Mouse (Mus musculus) limb, embryonic 12.5 days (tissue): ENCODE results near the gene Defb26. TPM values are rescaled to one million over a fixed set of nuclear protein-coding genes. Genes with fewer than 3 reads are reported as not detected.

Experiments used
- ATAC-seq: fragments of 200-750 bp; cut with Nextera tagmentation; 2 replicates; pipeline ENCODE4 v1.8.0; 2017; ENCODE audit warnings: low read depth, moderate TSS enrichment; ENCODE audit not compliant: insufficient number of reproducible peaks, insufficient read depth, low FRiP score, low TSS enrichment
- H3K27ac ChIP-seq: fragments of 300-500 bp; sonication (generic); 2 replicates; pipeline ENCODE4 v1.5.1; 2016; ENCODE audit warnings: mild to moderate bottlenecking, moderate library complexity
- H3K27me3 ChIP-seq: fragments of 300-500 bp; sonication (generic); 2 replicates; pipeline ENCODE4 v1.6.1; 2016; ENCODE audit warnings: mild to moderate bottlenecking, moderate library complexity
- H3K36me3 ChIP-seq: fragments of 300-500 bp; sonication (generic); 2 replicates; pipeline ENCODE4 v1.6.1; 2016; ENCODE audit warnings: mild to moderate bottlenecking, moderate library complexity
- H3K4me1 ChIP-seq: fragments of 300-500 bp; sonication (generic); replicated peaks from 2 replicates; pipeline ENCODE4 v1.6.1; 2016
- H3K4me2 ChIP-seq: fragments of 300-500 bp; sonication (generic); 2 replicates; pipeline ENCODE4 v1.6.1; 2016; ENCODE audit warnings: mild to moderate bottlenecking, moderate library complexity
- H3K4me3 ChIP-seq: fragments of 300-500 bp; sonication (generic); replicated peaks from 2 replicates; pipeline ENCODE4 v1.5.1; 2016; ENCODE audit warnings: mild to moderate bottlenecking
- H3K9ac ChIP-seq: fragments of 300-500 bp; sonication (generic); replicated peaks from 2 replicates; pipeline ENCODE4 v1.6.1; 2016; ENCODE audit warnings: mild to moderate bottlenecking, moderate library complexity
- H3K9me3 ChIP-seq: fragments of 300-500 bp; sonication (generic); 2 replicates; pipeline ENCODE4 v1.6.1; 2016; ENCODE audit warnings: mild to moderate bottlenecking, moderate library complexity
- WGBS: fragments of 180-500 bp; shearing (Covaris S2); methylation state at CpG from one replicate; pipeline ENCODE4 v1.1.7; 2016; 5-methylcytosine and 5-hydroxymethylcytosine counted together
- polyA plus RNA-seq: library from polyadenylated mRNA; unstranded; fragments of >200 nt; fragmentation: Nextera tagmentation; extraction: Ambion mirVana; gene quantifications from 2 replicates; pipeline ENCODE4 v1.2.1, GENCODE M21; 2016

Gene Defb26
- polyA plus RNA-seq, 1 experiment from 2014 or later, result not detected

GRCm38 (mm10) chr2:152464570-152465150 is 46.8 kb downstream of the Defb26 start, which contains the start of gene Defb23:
Gene Defb23 (minus strand): TSS chr2:152464620.
- no peak for ATAC-seq
- Histone ChIP-seq H3K4me2 (no peak within 1 kb of the TSS), H3K9me3 (0 out of 2 replicates have a peak, but pooled peaks cover 2% of the 10 kb centered on the region), H3K27ac (no peak within 1 kb of the TSS), H3K4me1 (no peaks in the 10 kb centered on the region), H3K36me3 (no peaks in the 10 kb centered on the region), H3K4me3 (no peak within 1 kb of the TSS), H3K9ac (no peak within 1 kb of the TSS), H3K27me3 (peaks cover 9% of the 10 kb centered on the region; the same call in 1 of the 2 replicates)
- 80% methylated on average over 3 of the region's 3 CpGs for WGBS

DNA sequence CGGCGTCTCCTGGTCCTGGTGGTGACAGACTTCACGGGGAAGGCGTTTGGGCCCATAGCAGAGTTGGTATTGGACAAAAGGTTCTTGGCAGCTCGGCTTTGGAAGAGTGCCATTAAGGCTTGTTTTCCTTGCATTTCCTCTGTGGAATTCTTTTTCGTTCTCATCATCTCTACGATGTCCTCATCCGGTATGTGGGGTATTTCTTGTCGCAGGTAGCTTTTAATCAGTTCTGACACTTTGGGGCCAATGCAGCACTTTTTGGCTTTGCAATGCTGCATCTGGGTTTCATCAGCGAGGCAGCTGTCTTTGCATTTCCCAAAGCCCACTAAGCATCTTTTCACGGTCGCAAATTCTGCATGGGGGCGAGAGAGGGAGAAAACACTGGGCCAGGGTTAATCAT is 52.3 kb downstream of the Defb26 start:
- H3K4me3 ChIP-seq, result no peak overlapping the region
- H3K27me3 ChIP-seq, result peaks cover 13% of the 10 kb centered on the region; the same call in 1 of the 2 replicates
- no peak overlapping the region for H3K4me2 ChIP-seq
- no peaks in the 10 kb centered on the region for H3K36me3 ChIP-seq
- no peak overlapping the region for H3K9ac ChIP-seq
- H3K27ac ChIP-seq, result no peak overlapping the region
- WGBS, result 45% methylated on average over 13 of the region's 13 CpGs
- H3K4me1 ChIP-seq, result peaks cover 11% of the 10 kb centered on the region
- ATAC-seq, result no peak
- no peaks in the 10 kb centered on the region for H3K9me3 ChIP-seq

Other genes with a start within 250 kb of the Defb26 start
- 42.5 and 46.1 TPM in 2 replicates for gene Tbc1d20, start 217.9 kb downstream of the Defb26 start, polyA plus RNA-seq
- 72.9 and 79.2 TPM in 2 replicates for gene Rbck1, start 179.0 kb downstream of the Defb26 start, polyA plus RNA-seq
- 3.0 and 3.6 TPM in 2 replicates for gene Trib3, start 167.7 kb downstream of the Defb26 start, polyA plus RNA-seq
- 2.2 and 3.0 TPM in 2 replicates for gene Nrsn2, start 135.1 kb downstream of the Defb26 start, polyA plus RNA-seq
- gene Sox12, start 113.6 kb downstream of the Defb26 start, polyA plus RNA-seq, result 15.6 and 16.8 TPM in 2 replicates
- 74.1 and 76.6 TPM in 2 replicates for gene Zcchc3, start 96.7 kb downstream of the Defb26 start, polyA plus RNA-seq
- gene 6820408C15Rik, start 96.1 kb downstream of the Defb26 start, polyA plus RNA-seq, result 0.24 and 0.59 TPM in 2 replicates
- gene Defb23, start 47.1 kb downstream of the Defb26 start, polyA plus RNA-seq, result not detected in 2 replicates
- gene Defb20, start 34.6 kb downstream of the Defb26 start, polyA plus RNA-seq, result not detected in 2 replicates
- gene Defb22, start 21.6 kb downstream of the Defb26 start, polyA plus RNA-seq, result not detected in 2 replicates
- not detected in 2 replicates for gene Defb28, start 6.6 kb upstream of the Defb26 start, polyA plus RNA-seq
- not detected in 2 replicates for gene Defb29, start 28.4 kb upstream of the Defb26 start, polyA plus RNA-seq
- not detected in 2 replicates for gene Gm17416, start 57.6 kb upstream of the Defb26 start, polyA plus RNA-seq
- not detected in 2 replicates for gene Defb21, start 61.1 kb upstream of the Defb26 start, polyA plus RNA-seq
- gene Defb19, start 68.6 kb upstream of the Defb26 start, polyA plus RNA-seq, result not detected in 2 replicates
- gene Defb45, start 87.7 kb upstream of the Defb26 start, polyA plus RNA-seq, result not detected in 2 replicates
- not detected in 2 replicates for gene Defb36, start 92.6 kb upstream of the Defb26 start, polyA plus RNA-seq
- not detected in 2 replicates for gene Defb25, start 111.4 kb upstream of the Defb26 start, polyA plus RNA-seq
- 0.87 and 1.1 TPM in 2 replicates for gene Rem1, start 115.3 kb upstream of the Defb26 start, polyA plus RNA-seq
- gene H13, start 157.8 kb upstream of the Defb26 start, polyA plus RNA-seq, result 129 and 135 TPM in 2 replicates
- 36.3 and 39.2 TPM in 2 replicates for gene Mcts2, start 175.3 kb upstream of the Defb26 start, polyA plus RNA-seq
- 299 and 330 TPM in 2 replicates for gene Id1, start 224.6 kb upstream of the Defb26 start, polyA plus RNA-seq
- 29.9 and 30.6 TPM in 2 replicates for gene Cox4i2, start 242.5 kb upstream of the Defb26 start, polyA plus RNA-seq